Mouse (Mus musculus) frontal cortex, postnatal 36 days (tissue): ENCODE data around the gene Pdxp.

Source experiments
- DNase-seq, 2 experiments: peaks; one replicate each; pipeline ENCODE4 v3.0.0; 2022; ENCODE audit warnings: low spot score in 2 of 2

Pdxp gene

GRCm38 (mm10) chr15:78899740-78900584 lies 13.8 kb upstream of the Pdxp start, which contains the start of gene Sh3bp1:
Sh3bp1 (plus strand) TSS chr15:78899768.
- DNase-seq: peak; percentile 50 to 61

- DNase-seq: no peak
These were observed 12.9 kb upstream of the Pdxp start for GRCm38 (mm10) chr15:78900585-78901421.

GRCm38 (mm10) chr15:78901422-78901789 lies 12.3 kb upstream of the Pdxp start:
- no peak for DNase-seq

- DNase-seq: peak; percentile 81 to 86
These were observed 10.5 kb upstream of the Pdxp start for GRCm38 (mm10) chr15:78903243-78903642.

GRCm38 (mm10) chr15:78908399-78908798 lies 5.3 kb upstream of the Pdxp start:
- DNase-seq: no peak

DNA sequence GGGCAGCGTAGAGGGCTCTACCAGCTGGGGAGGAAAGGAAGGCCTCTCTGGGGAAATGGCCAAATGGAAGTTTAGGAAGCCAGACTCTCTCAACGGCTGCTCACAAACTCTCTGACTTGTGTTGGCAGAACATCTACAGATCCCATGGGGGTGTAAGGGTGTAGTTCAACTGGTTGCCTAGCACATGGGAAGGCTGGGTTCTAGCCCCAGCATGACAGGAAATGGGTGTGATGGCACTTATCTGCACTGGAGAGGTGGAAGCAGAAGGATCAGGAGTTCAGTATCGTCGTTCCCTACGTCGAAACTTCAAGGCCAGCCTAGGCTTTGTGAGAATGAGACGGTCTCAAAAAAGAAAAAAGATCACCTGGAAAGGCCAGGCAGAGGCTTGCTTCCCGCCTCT lies 4.7 kb upstream of the Pdxp start:
- DNase-seq: no peak

- DNase-seq: peak in 1 of 2 experiments; percentile 39
These were observed 1.7 kb upstream of the Pdxp start for GRCm38 (mm10) chr15:78912040-78912439.

DNA sequence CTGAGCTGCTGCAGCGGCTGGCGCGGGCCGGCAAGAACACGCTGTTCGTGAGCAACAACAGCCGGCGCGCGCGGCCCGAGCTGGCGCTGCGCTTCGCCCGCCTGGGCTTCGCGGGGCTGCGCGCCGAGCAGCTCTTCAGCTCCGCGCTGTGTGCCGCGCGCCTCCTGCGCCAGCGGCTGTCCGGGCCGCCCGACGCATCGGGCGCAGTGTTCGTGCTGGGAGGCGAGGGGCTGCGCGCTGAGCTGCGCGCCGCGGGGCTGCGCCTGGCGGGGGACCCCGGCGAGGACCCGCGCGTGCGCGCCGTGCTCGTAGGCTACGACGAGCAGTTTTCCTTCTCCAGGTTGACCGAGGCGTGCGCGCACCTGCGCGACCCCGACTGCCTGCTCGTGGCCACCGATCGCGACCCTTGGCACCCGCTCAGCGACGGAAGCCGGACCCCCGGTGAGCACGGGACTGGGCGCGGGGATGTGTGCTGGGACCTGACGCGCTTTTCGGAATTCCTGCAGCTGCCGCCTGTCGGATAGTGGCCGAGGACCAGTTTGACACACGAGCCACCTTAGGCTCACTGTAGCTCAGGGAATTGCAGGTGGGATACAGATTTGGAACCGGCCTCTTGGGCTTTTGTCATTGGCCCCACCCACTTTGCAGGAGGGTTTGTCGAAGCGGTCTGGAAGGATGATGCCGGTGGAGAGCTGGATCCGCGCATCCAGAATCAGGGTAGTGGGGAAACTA lies 538 bp downstream of the Pdxp start:
- DNase-seq: peak in 1 of 2 experiments; percentile 48

DNA sequence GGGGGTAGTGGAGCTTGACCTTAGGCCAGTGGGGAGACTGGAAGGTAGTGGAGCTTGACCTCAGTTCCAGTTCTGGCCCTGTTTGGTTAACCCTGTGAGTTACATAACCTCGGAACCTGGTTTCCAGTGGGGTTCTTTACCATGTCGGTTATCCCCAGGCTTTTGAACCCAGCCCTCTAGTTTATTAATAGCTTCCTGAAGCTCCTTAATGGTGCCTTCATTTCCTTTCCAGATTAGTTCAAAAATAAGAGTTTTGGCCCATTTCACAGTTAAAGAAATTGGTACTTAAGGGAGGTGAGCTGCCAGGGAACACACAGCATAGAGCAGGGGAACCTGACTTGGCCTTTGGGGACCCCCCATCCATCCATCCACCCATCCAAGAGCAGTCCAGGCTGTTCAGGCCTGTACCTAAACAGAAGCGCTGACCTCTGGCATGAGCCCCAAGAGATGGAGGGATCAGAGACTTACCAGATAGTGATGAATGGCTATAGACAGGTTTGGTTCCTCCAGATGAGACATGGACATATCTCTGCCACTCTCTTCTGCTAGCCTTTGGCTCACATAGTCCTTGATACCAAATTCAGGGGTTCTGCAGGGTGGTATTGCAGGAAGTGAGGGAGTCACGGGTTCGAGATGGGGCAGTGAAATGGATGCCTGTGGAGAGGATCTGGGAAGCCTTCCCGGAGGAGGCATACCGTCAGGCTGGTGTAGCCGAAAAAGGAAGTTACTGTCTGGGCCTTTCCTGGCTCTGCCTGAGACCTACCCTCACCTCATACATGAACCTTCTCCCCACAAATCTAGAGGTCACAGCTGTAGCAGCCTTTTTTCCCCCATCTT lies 1.3 kb downstream of the Pdxp start:
- DNase-seq: peak in 1 of 2 experiments; percentile 37

- peak; percentile 53 to 77 for DNase-seq
These were observed 1.9 kb downstream of the Pdxp start for GRCm38 (mm10) chr15:78915660-78916017.

- DNase-seq: peak in 1 of 2 experiments; percentile 49
These were observed 2.5 kb downstream of the Pdxp start for GRCm38 (mm10) chr15:78916052-78916826.

DNA sequence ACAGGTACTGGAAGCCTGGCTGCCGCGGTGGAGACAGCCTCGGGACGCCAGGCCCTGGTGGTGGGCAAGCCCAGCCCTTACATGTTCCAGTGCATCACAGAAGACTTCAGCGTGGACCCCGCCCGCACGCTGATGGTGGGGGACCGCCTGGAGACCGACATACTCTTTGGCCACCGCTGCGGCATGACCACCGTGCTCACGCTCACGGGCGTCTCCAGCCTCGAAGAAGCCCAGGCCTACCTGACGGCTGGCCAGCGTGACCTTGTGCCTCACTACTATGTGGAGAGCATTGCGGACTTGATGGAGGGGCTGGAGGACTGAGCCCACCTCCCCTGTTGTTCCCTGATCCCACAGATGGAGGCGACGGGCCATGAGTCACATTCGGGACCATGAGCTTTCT lies 4.4 kb downstream of the Pdxp start:
- DNase-seq: no peak

DNA sequence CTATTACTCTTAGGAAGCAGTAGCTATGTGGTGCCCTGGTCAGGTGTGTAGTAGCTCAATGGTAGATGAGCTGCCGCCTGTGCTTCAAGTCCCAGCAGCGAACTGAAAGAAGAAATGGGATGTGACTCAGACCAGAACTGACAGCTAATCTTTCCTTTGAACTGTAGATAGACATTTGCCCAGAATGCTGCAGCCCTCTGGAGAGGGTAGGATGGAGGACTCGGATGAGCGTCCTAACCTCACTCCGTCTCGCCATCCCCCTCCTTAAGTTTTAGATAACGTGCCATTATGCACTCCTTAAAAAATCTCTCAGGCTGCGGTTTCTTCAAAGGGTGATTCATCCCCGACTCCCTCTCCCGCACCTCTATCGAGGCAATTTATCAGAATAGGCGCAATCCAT lies 6.2 kb downstream of the Pdxp start:
- DNase-seq: no peak

GRCm38 (mm10) chr15:78922700-78923099 lies 9.0 kb downstream of the Pdxp start:
- DNase-seq: no peak

DNA sequence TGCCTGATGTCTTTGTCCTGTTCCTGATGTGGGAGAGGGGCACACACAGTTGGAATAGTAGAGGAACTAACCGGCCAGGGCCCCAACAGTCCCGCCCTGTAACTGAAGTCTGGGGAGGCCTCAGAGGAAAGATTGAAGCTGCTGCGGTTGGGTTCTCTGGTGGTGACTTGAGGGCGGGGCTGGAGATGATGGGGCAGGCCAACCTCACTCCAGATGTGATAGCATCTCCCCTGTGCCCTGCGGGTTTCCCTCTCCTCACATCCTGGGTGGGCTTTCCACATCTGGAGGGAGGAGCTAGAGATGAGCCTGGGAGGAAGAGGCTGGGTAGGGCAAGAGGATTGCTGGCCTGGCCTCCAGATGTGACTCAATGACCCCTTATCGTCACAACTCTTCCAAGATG lies 9.9 kb downstream of the Pdxp start:
- no peak for DNase-seq

DNA sequence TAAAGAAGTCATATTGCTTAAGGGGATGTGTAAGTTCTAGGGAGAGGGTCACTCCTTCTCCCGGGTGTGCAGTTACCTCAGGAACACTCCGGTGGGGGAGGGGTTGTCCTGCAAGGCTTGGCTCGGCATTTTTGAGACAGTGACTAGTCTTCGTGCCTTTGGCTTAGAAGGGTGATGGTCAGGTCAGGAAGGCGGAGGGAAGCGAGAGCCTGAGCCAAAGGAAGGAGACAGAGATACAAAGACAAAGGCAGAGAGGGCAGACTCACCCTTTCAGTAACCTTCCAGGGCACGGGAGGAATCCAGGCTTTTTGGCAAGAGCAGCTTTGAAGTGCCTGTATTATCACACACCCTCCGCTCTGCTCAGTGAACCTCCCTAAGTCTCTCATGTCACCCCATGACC lies 11.4 kb downstream of the Pdxp start:
- no peak for DNase-seq

DNA sequence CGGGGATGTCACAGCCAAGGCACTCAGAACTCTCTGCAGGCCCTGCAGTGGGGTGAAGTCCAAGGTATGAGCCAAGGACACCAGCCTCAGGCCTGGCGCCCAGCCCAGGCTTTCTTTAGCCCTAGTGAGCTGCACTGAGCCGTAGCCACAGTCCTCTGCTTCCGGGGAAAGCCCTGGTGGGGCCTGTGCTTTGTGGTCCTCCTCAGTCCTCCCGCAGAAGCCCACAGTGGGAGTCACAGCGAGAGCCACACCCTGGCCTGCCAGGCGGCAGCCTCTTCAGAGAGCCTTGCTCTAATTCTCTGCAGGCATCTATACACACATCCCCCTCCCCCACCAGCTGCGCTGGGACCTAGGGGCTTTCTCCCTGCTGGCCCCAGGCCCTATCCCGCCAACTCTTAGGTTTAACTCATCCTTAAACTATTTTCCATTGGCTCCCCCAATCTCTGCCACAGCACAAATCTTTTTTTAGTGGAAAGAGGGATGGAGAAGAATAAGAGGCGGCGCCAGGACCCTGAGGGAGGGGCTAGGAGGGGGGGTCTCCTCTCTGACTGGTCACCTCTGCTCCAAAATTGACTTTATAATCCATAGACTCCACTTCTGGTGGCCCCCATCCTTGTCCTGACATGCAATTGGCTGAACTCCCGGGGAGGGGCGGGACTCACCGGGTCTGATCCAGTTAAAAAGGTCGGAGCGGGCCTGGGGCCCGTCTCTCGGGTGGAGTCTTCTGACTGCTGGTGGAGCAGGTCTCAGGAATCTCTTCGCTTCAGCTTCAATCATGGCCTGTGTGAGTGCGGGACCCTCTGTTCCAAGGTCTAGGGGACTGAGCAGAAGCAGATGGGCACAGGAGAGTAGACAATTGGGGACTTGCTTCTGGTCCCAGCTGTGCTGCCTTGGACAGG lies 12.6 kb downstream of the Pdxp start, which contains the start of gene Lgals1:
Gene Lgals1 (plus strand): TSS at position 705 of the 899 bp plus-strand sequence.
- no peak for DNase-seq

DNA sequence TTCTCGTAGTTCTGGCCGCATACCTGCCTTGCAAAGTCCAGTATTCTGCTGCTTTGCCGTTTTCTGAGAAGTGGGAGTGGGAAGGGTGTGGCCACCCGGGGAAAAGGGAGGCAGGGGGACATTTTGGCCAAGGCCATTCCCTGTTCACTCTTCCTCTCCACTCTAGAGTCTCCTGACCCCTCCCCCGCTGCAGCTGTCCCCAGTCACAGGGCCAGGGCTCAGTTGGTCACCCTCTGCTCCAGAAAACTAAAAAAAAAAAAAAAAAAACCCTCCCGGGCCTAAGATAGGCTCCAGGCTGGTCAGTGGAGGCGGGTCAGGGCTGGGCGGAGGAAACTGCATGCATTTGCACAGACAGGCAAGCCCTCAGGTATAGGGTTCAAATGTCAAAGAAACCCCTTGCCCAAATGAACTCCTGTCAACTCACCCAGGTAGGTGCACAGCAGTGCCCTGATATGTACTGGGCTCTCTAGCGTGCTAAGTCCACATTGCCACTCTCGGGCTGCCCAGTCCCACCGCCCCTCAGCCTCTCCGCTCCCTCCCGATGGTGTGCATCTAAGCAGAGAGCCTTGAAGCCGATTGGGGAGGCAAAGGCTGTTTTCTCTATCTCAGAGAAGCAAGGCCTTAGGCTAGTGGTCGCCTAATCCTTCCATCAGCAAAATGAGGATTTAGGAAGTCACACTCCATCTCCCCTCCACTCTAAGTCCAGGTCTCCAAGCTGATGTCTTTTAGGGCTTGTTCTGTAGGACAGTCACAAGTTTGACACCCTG lies 13.5 kb downstream of the Pdxp start:
- DNase-seq: no peak
